ENCODE assay signal across 23 mouse cellular contexts in genomic region chr10:43557630-43558165, GRCm38 (mm10). TPM values are rescaled to one million over a fixed set of nuclear protein-coding genes. Genes with fewer than 3 reads are reported as not detected.
A peak's percentile ranks its signal among the peaks of the same experiment; 100 is the strongest.
DNase-seq lines count a peak whose midpoint lies in the region; ATAC-seq and TF ChIP-seq lines count a peak whose summit lies in the region.
"Had no signal": no experiment of that assay in that cellular context is flagged by ENCODE, and none has a peak within 500 bp of the region (broad histone marks: within the 10 kb centered on the region; RNA-seq: fewer than 3 reads in every experiment).

No protein-coding gene starts in this region.

- no peak overlapping the region for H3K27ac ChIP-seq in CH12.LX (ENCODE audit: insufficient read depth, low read depth)
- H3K27ac ChIP-seq: embryonic facial prominence, embryonic 10.5 days; forebrain, embryonic 10.5 days; gastrocnemius, adult 2 months; heart, embryonic 13.5 days; hindbrain, embryonic 12.5 days had no signal

- in situ Hi-C loops in CH12.LX (cut with MboI; ENCODE audit: low pct_ligation_motif_present, low pct_unique_long_range_greater_than_20kb, low sequenced_read_pairs) = loop anchor here (25.0 kb wide), 1 partner anchor 630 kb away; no protein-coding TSS in a partner anchor

- peak overlapping the region in 1 of 3 experiments; percentile 5 for H3K4me3 ChIP-seq in CH12.LX (replicated peaks in 1 of 3; ENCODE audit: low read depth in 2 of 3, low read length in 2 of 3, poor library complexity in 1 of 3)
- H3K4me3 ChIP-seq: embryonic facial prominence, embryonic 10.5 days; erythroblast, embryonic 14.5 days; forebrain, embryonic 10.5 days; gastrocnemius, adult 2 months; heart, embryonic 13.5 days; hindbrain, embryonic 12.5 days had no signal

- H3K9me3 ChIP-seq in CH12.LX (replicated peaks; ENCODE audit: low read length) = peaks cover 5% of the 10 kb centered on the region
- H3K9me3 ChIP-seq: embryonic facial prominence, embryonic 10.5 days; hindbrain, embryonic 12.5 days had no signal

- peak; percentile 72 for DNase-seq in A20 (ENCODE audit: low read depth, low spot score)
- peak; percentile 57 for DNase-seq in CH12.LX (ENCODE audit: extremely low read depth)
- DNase-seq in splenic B cell, adult 2 months (ENCODE audit: low read depth, low spot score) = peak; percentile 73
- DNase-seq in neural tube, embryonic 10.5 days (ENCODE audit: extremely low spot score, low spot score) = no peak
- DNase-seq: adrenal gland, adult 8-10 months; cerebellum, adult 11-12 months; cerebellum, adult 9-10 months; cerebellum, postnatal 25 days; gastrocnemius, adult 2 months; gastrocnemius, postnatal 36 days; heart, adult 11 months; heart, postnatal 36 days had no signal

- peak; percentile 51 for TF ChIP-seq EP300 in CH12.LX (IDR thresholded peaks at IDR 0.05; ENCODE audit: low read length)

- H3K36me3 ChIP-seq in CH12.LX (replicated peaks in 1 of 2; ENCODE audit: control insufficient read depth in 1 of 2, insufficient read depth in 1 of 2, low read length in 1 of 2) = no peaks in the 10 kb centered on the region
- H3K36me3 ChIP-seq in splenic B cell, adult 2 months (ENCODE audit: control insufficient read depth, insufficient read depth, low read length, poor library complexity, severe bottlenecking) = no peaks in the 10 kb centered on the region
- H3K36me3 ChIP-seq: embryonic facial prominence, embryonic 10.5 days; forebrain, embryonic 10.5 days; heart, embryonic 13.5 days; hindbrain, embryonic 12.5 days had no signal

- H3K4me1 ChIP-seq in CH12.LX (ENCODE audit: control insufficient read depth in 1 of 2, insufficient read depth in 2 of 2) = peaks cover 9 to 14% of the 10 kb centered on the region in 2 experiments; a peak in 3 of 4 replicates
- H3K4me1 ChIP-seq: embryonic facial prominence, embryonic 10.5 days; forebrain, embryonic 10.5 days; heart, embryonic 13.5 days; hindbrain, embryonic 12.5 days had no signal

- TF ChIP-seq RAD21 in CH12.LX (IDR thresholded peaks at IDR 0.05; ENCODE audit: low read depth, low read length) = no peak

- 0 out of 2 replicates have a peak, but pooled peaks have one; percentile 13 for ATAC-seq in erythroblast, adult 5-6 weeks (replicated peaks; ENCODE audit: low FRiP score, poor library complexity, severe bottlenecking)
- no peak for ATAC-seq in activated CD4-positive, CD25-positive, alpha-beta regulatory T cell, adult 4 months
- ATAC-seq: CD4-positive, CD25-positive, alpha-beta regulatory T cell, adult 4 months; forebrain, embryonic 14.5 days; hindbrain, embryonic 16.5 days; inflammation-experienced regulatory T-cells, adult 6 months had no signal

- TF ChIP-seq CTCF in CH12.LX (conservative IDR thresholded peaks at IDR 0.05 in 1 of 2, IDR thresholded peaks at IDR 0.05 in 1 of 2; ENCODE audit: low read depth in 2 of 2, low read length in 2 of 2) = no peak

- H3K4me2 ChIP-seq in CH12.LX (ENCODE audit: insufficient read depth, low read depth, poor library complexity, severe bottlenecking) = peak overlapping the region; percentile 43; the same call in 1 of the 2 replicates
- H3K4me2 ChIP-seq: heart, embryonic 13.5 days; hindbrain, embryonic 12.5 days had no signal

- H3K9ac ChIP-seq in CH12.LX (ENCODE audit: insufficient read depth, low read depth) = no peak overlapping the region
- H3K9ac ChIP-seq: heart, embryonic 13.5 days; hindbrain, embryonic 12.5 days had no signal

- H3K79me2 ChIP-seq in CH12.LX (replicated peaks; ENCODE audit: control insufficient read depth, extremely low read depth, insufficient read depth, poor library complexity, severe bottlenecking) = no peaks in the 10 kb centered on the region

- no peak for TF ChIP-seq POLR2A in CH12.LX (IDR thresholded peaks at IDR 0.05; ENCODE audit: low read depth, low read length)

- dilution Hi-C loops in CH12.LX (cut with MboI; ENCODE audit: extremely low pct_ligation_motif_present, extremely low pct_unique_long_range_greater_than_20kb, low sequenced_read_pairs) = no loop called here

- H3K27me3 ChIP-seq in CH12.LX (replicated peaks) = no peaks in the 10 kb centered on the region
- no peaks in the 10 kb centered on the region for H3K27me3 ChIP-seq in splenic B cell, adult 2 months (ENCODE audit: control insufficient read depth, insufficient read depth, low read length, poor library complexity, severe bottlenecking)
- H3K27me3 ChIP-seq: hindbrain, embryonic 12.5 days had no signal

TF ChIP-seq in CH12.LX, 34 proteins besides CTCF, POLR2A, EP300 and RAD21:
- TF ChIP-seq ELF1 (IDR thresholded peaks at IDR 0.05; ENCODE audit: low read depth, low read length) (no peak), ZC3H11A (IDR thresholded peaks at IDR 0.05; ENCODE audit: low read depth, low read length) (no peak), ZKSCAN1 (IDR thresholded peaks at IDR 0.05; ENCODE audit: borderline replicate concordance, low read depth, low read length) (peak; percentile 94), IRF4 (IDR thresholded peaks at IDR 0.05; ENCODE audit: low read depth, low read length) (peak; percentile 58)

RNA-seq across cellular contexts. Expression of gene 1700021F05Rik, which starts 16.9 kb away (rescaled TPM):
- total RNA-seq in CH12.LX (2012; rRNA removed) (33.0 and 34.2 TPM in 2 replicates), CH12.LX (2014; rRNA removed) (50.0 and 53.0 TPM in 2 replicates)
- polyA plus RNA-seq in CH12.LX (2012; ENCODE audit: insufficient read length, low read depth) = 70.3 and 99.0 TPM in 2 replicates
- total RNA-seq in erythroblast, adult 5-6 weeks (2015; ENCODE audit: low replicate concordance) = 5.6 and 15.4 TPM in 2 replicates
- 8.9 and 11.0 TPM in 2 replicates for total RNA-seq in erythroblast, adult 5-6 weeks (2017; ENCODE audit: low replicate concordance)
- 10 to 100 TPM; 27.3 to 34.2 TPM for polyA plus RNA-seq in activated CD4-positive, CD25-positive, alpha-beta regulatory T cell, adult 4 months (2017; shearing (Covaris generic))

RNA-seq across cellular contexts. Expression of gene Cd24a, which starts 20.4 kb away (rescaled TPM):
- total RNA-seq in CH12.LX (2012; rRNA removed) = 469 and 899 TPM in 2 replicates
- 2,721 and 2,766 TPM in 2 replicates for total RNA-seq in CH12.LX (2014; rRNA removed)
- 1,820 and 2,120 TPM in 2 replicates for polyA plus RNA-seq in CH12.LX (2012; ENCODE audit: insufficient read length, low read depth)
- total RNA-seq in erythroblast, adult 5-6 weeks (2015; ENCODE audit: low replicate concordance) = 3,214 and 3,327 TPM in 2 replicates
- 4,146 and 5,406 TPM in 2 replicates for total RNA-seq in erythroblast, adult 5-6 weeks (2017; ENCODE audit: low replicate concordance)
- polyA plus RNA-seq in activated CD4-positive, CD25-positive, alpha-beta regulatory T cell, adult 4 months (2017; shearing (Covaris generic)) = 1 to 10 TPM in 1 of 2 experiments, not detected in 1; 6.1 TPM

RNA-seq across cellular contexts. Expression of gene Gm9803, which starts 33.8 kb away (rescaled TPM):
- total RNA-seq in CH12.LX (2012; rRNA removed) (16.2 and 23.2 TPM in 2 replicates), CH12.LX (2014; rRNA removed) (56.6 and 99.7 TPM in 2 replicates)
- polyA plus RNA-seq in CH12.LX (2012; ENCODE audit: insufficient read length, low read depth) = 120 and 128 TPM in 2 replicates
- 12.9 and 13.4 TPM in 2 replicates for total RNA-seq in erythroblast, adult 5-6 weeks (2015; ENCODE audit: low replicate concordance)
- total RNA-seq in erythroblast, adult 5-6 weeks (2017; ENCODE audit: low replicate concordance) = 1.3 and 3.3 TPM in 2 replicates
- 10 to 100 TPM; 33.4 to 45.0 TPM for polyA plus RNA-seq in activated CD4-positive, CD25-positive, alpha-beta regulatory T cell, adult 4 months (2017; shearing (Covaris generic))
